Mouse (Mus musculus): ENCODE measurements around the gene Flvcr1. TPM values are rescaled to one million over a fixed set of nuclear protein-coding genes. Genes with fewer than 3 reads are reported as not detected.
A peak's percentile ranks its signal among the peaks of the same experiment; 100 is the strongest.

The Flvcr1 gene
- total RNA-seq (2015; ENCODE audit: low replicate concordance): 5.8 and 7.1 TPM in 2 replicates
- 3.6 and 6.7 TPM in 2 replicates for total RNA-seq (2017; ENCODE audit: low replicate concordance)

DNA sequence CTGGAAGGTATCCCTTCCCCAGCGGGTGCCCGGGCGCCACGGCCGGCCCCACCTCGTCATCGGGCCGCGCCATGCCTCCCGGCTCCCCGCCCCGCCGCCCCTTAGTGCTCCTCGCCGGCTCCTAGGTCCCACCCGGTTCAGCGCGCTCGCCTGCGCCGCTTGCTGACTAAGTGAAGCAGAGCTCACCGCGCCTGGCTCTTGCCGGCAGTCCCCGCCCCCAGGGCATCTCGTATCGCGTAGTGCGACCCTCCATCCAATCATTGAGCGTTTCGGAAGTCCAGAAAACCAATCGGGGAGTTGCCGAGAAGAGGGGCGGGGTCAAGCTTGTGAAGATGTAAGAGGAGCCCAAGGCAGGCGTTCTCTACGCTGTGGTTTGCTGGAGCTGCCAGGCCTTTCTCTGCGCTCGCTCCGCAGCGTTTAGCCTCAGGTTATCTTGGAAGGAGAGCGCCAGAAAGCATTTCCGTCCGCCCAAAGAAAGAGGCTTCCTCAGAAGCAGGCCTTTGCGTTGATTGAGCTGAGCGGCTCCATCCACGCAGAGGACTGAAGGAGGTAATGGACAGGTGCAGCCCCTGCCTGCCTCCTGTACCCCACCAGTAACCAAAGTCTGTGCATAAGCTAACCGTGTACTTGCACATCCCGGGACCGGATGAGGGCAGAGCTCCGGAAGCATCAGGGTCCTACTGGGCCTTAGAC lies at the start of gene Flvcr1:
Gene Flvcr1, minus strand, starts transcription at position 138 of the 693 bp plus-strand sequence.
- peak; percentile 98 for ATAC-seq (replicated peaks; ENCODE audit: low FRiP score, poor library complexity, severe bottlenecking)

DNA sequence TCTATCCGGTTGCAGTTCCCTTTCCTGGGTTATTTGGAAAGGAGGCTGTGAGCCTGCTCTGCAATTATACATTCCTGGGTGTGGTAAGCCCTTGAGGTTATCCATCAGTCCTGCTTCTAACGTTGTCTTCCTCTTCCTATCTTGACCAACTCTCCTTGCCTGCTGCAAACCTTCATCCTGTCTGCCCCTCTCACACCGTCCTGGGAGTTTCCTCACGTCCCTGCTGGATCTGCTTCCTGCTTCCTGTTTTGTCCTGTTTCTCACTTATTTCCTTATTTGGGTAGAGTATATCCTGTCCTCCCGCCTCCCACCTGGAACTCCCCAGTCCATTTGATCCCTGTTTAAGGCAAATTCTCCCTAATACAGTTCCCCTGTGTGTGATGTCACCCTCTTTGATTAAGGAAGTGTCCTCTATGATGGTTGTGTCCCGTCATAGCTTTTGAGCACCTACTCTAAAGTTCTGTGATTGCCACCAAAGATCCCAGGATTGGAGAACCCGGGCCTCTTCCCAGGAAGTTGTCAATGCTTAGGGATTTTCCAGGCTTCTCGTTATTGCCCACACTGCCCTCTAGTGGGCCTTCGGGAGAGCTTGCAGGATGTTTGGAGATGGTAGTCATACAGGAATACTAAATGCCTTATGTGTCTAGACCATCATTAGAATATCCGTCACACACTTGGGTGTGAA lies 49.4 kb upstream of the Flvcr1 start:
- no peak; the same call in 1 of the 2 replicates for ATAC-seq (replicated peaks; ENCODE audit: low FRiP score, poor library complexity, severe bottlenecking)

GRCm38 (mm10) chr1:191073486-191073885 lies 47.5 kb upstream of the Flvcr1 start:
- no peak for ATAC-seq (replicated peaks; ENCODE audit: low FRiP score, poor library complexity, severe bottlenecking)

DNA sequence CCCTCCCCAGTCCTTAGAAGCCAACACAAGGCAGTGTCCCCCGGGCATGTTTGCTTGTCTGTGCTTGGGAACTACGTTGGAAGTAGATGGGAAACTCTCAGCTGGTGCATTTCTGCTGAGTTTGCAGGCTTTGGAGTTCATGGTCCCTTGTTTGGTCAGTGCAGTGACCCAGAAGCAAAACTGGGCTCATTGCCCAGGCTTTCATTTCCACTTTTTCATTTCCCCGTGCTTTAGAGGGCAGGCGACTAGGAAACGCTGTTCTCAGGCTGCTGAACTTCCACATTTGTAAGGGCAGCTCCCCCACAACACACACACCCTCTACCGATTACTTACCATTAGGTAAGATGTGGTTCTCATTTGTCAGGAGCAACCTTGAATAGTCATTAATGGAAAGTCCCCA lies 47.0 kb upstream of the Flvcr1 start:
- no peak for ATAC-seq (replicated peaks; ENCODE audit: low FRiP score, poor library complexity, severe bottlenecking)

- ATAC-seq (replicated peaks; ENCODE audit: low FRiP score, poor library complexity, severe bottlenecking): no peak
Observed at GRCm38 (mm10) chr1:191072329-191072913, 46.5 kb upstream of the Flvcr1 start.

DNA sequence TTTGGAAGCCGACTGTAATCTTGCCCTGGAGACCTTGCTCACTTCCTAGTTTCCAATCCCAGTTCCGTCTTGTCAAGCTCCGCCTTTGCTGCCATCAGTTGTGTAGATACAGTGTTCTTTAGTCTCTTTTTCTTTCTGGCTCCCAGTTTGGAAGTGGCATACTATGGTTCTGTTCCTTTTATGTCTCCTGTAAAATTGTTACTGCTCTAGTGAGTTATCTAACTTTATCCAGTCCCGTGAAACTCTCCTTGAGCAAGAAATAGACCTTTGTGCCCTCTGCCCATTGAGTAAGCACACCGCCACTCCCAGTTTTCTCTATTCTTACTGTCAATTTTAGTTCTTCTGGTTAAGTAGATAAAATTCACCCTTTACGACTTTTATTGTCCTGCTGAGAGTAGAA lies 45.7 kb upstream of the Flvcr1 start:
- no peak for ATAC-seq (replicated peaks; ENCODE audit: low FRiP score, poor library complexity, severe bottlenecking)

DNA sequence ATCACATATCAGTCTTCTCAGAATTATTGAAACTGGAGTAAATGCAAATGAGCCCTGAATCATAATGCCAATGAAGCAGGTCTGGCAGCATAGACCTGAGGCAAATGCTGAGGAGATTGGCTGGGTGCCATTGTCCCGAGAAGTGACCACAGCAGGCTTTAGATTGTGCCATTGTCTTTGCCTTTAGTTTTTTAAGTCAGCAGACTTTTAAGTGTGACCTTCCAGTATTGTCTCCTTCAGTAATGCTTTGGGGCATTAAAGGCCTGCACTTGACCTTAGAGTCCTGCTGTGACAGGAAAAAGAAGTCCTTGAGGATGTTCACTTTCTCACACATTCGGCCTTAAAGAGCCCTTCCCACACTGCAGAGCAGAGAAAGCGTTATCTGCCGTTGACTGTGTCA lies 44.3 kb upstream of the Flvcr1 start:
- no peak for ATAC-seq (replicated peaks; ENCODE audit: low FRiP score, poor library complexity, severe bottlenecking)

- no peak for ATAC-seq (replicated peaks; ENCODE audit: low FRiP score, poor library complexity, severe bottlenecking)
Observed at GRCm38 (mm10) chr1:191068377-191068776, 42.4 kb upstream of the Flvcr1 start.

DNA sequence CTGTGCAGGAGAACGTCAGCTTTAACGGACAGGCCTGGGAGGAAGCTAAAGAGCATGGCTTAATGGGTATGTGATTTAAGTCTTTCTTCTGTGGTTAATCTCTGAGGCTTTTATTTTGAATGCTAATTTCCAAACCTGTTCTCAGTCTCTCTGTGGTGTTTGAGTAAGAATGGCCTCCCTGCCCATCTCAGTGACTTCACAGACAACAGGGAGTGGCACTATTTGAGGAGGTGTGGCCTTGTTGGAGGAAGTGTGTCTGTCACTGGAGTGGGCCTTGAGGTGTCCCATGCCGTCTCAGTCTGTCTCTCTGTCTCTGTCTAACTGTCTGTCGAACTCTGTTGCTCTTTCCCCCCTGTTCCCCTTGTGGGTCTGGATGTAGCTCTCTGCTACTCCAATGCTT lies 39.2 kb upstream of the Flvcr1 start:
- ATAC-seq (replicated peaks; ENCODE audit: low FRiP score, poor library complexity, severe bottlenecking): no peak

- no peak for ATAC-seq (replicated peaks; ENCODE audit: low FRiP score, poor library complexity, severe bottlenecking)
Observed at GRCm38 (mm10) chr1:191064535-191064934, 38.6 kb upstream of the Flvcr1 start.

DNA sequence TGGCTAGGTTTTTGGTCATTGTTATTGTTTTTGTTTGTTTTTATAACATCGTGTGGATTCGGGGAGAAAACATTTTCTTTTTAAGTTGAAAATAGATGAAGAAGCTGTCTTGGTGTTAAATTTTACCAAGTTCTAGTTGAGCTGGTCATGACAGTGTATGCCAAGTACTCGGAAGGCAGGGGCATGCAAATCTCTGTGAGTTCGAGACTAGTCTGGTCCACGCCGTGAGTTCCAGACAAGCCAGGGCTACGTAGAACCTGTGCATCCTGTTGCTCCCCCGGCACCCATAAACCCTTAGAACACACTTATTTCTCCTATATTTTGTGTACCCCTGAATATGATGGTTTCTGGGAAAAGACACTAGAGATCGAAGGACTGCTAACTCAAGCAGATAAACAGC lies 37.7 kb upstream of the Flvcr1 start:
- ATAC-seq (replicated peaks; ENCODE audit: low FRiP score, poor library complexity, severe bottlenecking): no peak

GRCm38 (mm10) chr1:191062781-191063485 lies 37.0 kb upstream of the Flvcr1 start, which contains the start of the genes Tatdn3 and Nsl1:
Tatdn3 (minus strand) TSS chr1:191062932.
Nsl1 (plus strand) TSS chr1:191063012.
- ATAC-seq (replicated peaks; ENCODE audit: low FRiP score, poor library complexity, severe bottlenecking): peak; percentile 93

DNA sequence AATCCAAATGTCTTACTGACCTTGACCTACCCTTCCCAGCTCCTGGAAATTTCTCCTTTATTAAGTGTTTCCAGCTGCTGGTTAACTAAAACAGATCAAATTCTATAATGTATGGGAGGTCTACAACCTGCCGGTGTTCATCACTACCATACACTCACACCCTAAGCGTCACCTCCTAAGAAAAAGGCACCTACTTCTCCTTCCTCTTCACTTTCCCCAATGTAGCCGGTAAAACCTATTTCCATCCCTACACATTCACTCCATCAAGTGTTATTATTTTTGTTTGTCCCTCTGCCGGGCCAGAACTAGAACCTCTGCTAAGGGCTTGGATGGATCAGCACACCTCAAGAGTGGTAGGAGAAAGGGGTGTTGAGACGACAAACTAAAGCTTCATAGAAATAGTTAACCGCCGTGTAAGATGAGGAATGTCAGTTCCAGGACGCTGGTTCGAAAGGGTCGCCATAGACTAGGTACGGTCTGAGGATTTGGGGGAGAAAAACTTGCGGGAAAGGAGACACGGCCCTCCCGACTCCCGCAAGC lies 36.4 kb upstream of the Flvcr1 start:
- peak; percentile 51 for ATAC-seq (replicated peaks; ENCODE audit: low FRiP score, poor library complexity, severe bottlenecking)

DNA sequence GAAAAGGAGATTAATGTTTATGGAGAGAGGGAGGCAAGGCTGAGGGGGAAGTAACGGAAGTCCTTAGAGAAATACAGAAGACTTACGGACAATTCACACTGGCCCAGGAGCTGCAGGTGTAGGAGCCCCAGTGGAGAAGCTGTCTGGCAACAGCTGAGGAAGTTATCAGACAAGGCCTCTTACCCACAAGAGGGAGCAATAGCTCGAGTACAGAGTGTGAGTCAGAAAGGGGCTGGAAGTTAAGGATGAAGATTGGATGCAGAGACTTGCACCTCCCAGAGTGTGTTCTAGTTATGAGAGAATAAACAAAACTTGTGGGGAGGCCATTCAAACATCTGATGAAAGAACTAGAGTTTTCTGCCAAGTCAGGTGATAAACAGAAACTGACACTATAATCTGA lies 31.5 kb upstream of the Flvcr1 start:
- no peak for ATAC-seq (replicated peaks; ENCODE audit: low FRiP score, poor library complexity, severe bottlenecking)

DNA sequence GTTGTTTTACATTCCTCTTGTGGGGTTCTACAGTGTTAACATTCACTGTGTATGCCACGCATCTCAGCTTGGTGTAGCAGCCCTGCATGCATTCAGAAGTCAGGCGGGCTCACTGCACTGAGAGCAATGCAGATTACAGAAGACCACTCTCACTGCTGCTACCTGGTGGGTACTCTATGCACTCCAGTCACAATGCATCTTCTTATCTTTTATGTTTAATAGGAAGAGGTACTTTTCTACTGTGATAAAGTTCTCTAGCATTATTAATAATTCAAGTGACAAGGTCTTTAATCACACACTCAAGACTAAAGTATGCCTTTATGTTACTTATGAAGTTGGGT lies 29.5 kb upstream of the Flvcr1 start:
- ATAC-seq (replicated peaks; ENCODE audit: low FRiP score, poor library complexity, severe bottlenecking): no peak

DNA sequence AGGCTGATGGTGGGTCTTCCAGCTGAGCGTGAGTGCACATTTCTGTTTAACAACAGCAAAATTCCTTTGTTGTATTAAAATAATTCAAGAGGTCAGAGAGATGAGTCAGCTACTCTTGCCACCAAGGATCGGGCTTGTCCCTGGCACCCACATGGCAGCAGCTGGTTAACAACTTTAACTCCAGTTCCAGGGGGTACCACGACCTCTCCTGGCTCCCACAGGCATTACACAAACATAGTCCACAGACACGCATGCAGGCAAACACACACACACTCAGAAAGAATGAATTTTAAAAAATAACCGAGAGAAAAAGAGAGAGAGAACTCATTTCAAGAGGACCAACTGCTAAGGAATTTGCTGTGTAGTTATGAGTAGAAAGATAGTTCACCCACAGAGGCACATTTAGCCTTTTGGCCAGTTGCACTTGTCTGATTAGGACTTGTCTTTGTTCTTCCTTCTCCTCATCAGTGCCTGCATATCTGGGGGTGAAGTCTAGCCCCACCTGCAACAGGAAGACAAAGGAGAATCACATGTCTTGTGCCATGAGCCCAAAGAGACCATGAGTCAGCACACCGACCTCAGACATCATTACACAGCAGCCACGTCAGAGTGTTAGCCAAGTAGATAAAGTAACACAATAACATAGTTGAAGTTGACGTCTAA lies 29.0 kb upstream of the Flvcr1 start:
- 0 out of 2 replicates have a peak, but pooled peaks have one; percentile 49 for ATAC-seq (replicated peaks; ENCODE audit: low FRiP score, poor library complexity, severe bottlenecking)

DNA sequence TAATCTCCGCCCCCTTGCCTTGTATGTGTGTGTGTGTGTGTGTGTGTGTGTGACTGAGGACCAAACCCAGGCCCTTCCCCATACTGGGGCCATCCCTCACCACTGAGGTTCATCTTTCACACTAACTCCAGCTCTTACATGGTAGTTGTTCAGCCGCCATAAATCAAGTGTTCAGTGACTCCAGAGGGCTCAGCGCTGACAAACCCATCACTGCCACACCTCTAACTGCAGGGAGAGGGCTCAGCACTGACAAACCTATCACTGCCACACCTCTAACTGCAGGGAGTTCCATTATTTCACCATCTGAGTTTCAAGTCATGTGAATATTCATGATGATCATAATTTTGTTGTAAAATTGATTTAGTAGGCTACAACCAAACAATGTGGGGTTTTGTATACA lies 27.6 kb upstream of the Flvcr1 start:
- no peak for ATAC-seq (replicated peaks; ENCODE audit: low FRiP score, poor library complexity, severe bottlenecking)

GRCm38 (mm10) chr1:191046231-191046824 lies 20.4 kb upstream of the Flvcr1 start:
- ATAC-seq (replicated peaks; ENCODE audit: low FRiP score, poor library complexity, severe bottlenecking): no peak

GRCm38 (mm10) chr1:191045264-191045663 lies 19.3 kb upstream of the Flvcr1 start:
- ATAC-seq (replicated peaks; ENCODE audit: low FRiP score, poor library complexity, severe bottlenecking): no peak

Data from erythroid progenitor cell, adult 5-6 weeks (primary cell).